9 mouse cellular contexts compared by ENCODE assay signal in the genomic region with DNA sequence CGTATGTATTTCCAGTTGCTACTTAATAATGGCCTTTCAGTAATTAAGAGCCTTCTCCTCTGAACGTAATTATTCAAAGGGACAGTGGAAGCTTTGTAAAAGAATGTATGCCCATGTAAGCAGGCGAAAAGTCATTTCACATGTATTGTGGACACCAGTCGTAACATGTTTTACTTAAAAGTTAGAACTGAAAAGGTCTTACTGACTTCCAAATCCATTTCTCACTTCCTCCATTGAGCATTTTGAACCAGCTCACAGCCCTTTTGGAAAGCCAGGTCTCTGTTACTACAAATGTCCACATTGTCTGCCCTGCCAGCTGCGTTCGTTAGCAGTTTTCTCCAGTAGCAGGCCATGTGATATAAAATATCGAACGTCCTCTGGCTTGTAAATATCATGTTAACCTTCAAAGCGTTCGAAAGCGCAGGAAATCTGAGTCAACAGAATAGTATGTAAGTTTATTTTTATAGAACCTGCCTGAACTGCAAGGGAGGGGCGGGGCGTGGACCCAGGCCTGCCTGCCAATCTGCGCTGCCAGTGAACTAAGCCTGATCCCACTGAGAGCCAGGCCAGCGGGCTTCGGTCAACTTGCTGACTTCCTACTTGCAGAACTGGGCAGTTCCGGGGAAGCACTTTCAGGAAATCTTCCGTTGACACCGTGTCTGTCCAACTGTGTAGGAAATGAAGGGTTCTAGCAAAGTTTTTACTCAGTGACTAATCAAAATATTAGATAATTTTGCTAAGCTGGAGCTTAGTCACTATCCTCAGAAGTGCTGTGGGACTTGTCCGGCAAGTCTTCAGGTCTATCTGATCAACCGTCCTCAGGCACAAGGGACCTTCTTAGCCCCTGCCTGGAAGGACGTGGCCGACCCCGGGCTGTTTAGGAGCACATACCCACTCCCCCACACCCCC. TPM values are rescaled to one million over a fixed set of nuclear protein-coding genes. Genes with fewer than 3 reads are reported as not detected.
A peak's percentile ranks its signal among the peaks of the same experiment; 100 is the strongest.
DNase-seq lines count a peak whose midpoint lies in the region; ATAC-seq lines count a peak whose summit lies in the region.
"Had no signal": no experiment of that assay in that cellular context is flagged by ENCODE, and none has a peak within 500 bp of the region (broad histone marks: within the 10 kb centered on the region; RNA-seq: fewer than 3 reads in every experiment).

No protein-coding gene starts in this region.

- H3K36me3 ChIP-seq in intestine, embryonic 14.5 days (ENCODE audit: control insufficient read depth, insufficient read depth, low read length): no peaks in the 10 kb centered on the region
- no peaks in the 10 kb centered on the region for H3K36me3 ChIP-seq in midbrain, embryonic 10.5 days
- H3K36me3 ChIP-seq: liver, embryonic 15.5 days had no signal

- H3K9me3 ChIP-seq in intestine, embryonic 14.5 days (ENCODE audit: control insufficient read depth, low read length): no peaks in the 10 kb centered on the region
- no peaks in the 10 kb centered on the region for H3K9me3 ChIP-seq in midbrain, embryonic 10.5 days (replicated peaks)
- H3K9me3 ChIP-seq: liver, embryonic 15.5 days had no signal

- no peak overlapping the region for H3K4me2 ChIP-seq in intestine, embryonic 14.5 days (ENCODE audit: low read length)
- H3K4me2 ChIP-seq: liver, embryonic 15.5 days had no signal

- no peaks in the 10 kb centered on the region for H3K4me1 ChIP-seq in brown adipose tissue, adult 24 weeks (ENCODE audit: control insufficient read depth, insufficient read depth, insufficient read length, low read length)
- peaks cover 7% of the 10 kb centered on the region; the same call in 1 of the 2 replicates for H3K4me1 ChIP-seq in intestine, embryonic 14.5 days (replicated peaks; ENCODE audit: control insufficient read depth, insufficient read depth, low read length)
- no peaks in the 10 kb centered on the region for H3K4me1 ChIP-seq in midbrain, embryonic 10.5 days

- intact Hi-C loops in left cerebral cortex, postnatal 25 days (cut with DNase I): no loop called here

- H3K9ac ChIP-seq in intestine, embryonic 14.5 days (ENCODE audit: low read length): no peak overlapping the region
- H3K9ac ChIP-seq: liver, embryonic 15.5 days had no signal

- 0 out of 2 replicates have a peak overlapping the region, but pooled peaks have one; percentile 3 for H3K4me3 ChIP-seq in brown adipose tissue, adult 24 weeks (ENCODE audit: insufficient read depth, low read depth, low read length)
- H3K4me3 ChIP-seq in intestine, embryonic 14.5 days (ENCODE audit: low read depth, low read length): no peak overlapping the region
- H3K4me3 ChIP-seq in midbrain, embryonic 10.5 days: no peak overlapping the region
- H3K4me3 ChIP-seq: liver, embryonic 15.5 days had no signal

- 67% methylated on average over 24 of the region's 24 CpGs for WGBS in intestine, embryonic 14.5 days
- 87% methylated on average over 24 of the region's 24 CpGs for WGBS in midbrain, embryonic 10.5 days

- H3K27ac ChIP-seq in brown adipose tissue, adult 24 weeks (replicated peaks; ENCODE audit: low read depth, low read length): no peak overlapping the region
- H3K27ac ChIP-seq in intestine, embryonic 14.5 days (ENCODE audit: low read depth): no peak overlapping the region
- no peak overlapping the region for H3K27ac ChIP-seq in midbrain, embryonic 10.5 days (replicated peaks)
- H3K27ac ChIP-seq: liver, embryonic 15.5 days had no signal

- H3K27me3 ChIP-seq in intestine, embryonic 14.5 days (replicated peaks; ENCODE audit: control insufficient read depth, insufficient read depth, low read length): no peaks in the 10 kb centered on the region
- H3K27me3 ChIP-seq in midbrain, embryonic 10.5 days (ENCODE audit: low read depth, poor library complexity, severe bottlenecking): no peaks in the 10 kb centered on the region
- H3K27me3 ChIP-seq: liver, embryonic 15.5 days had no signal

- ATAC-seq in CD4-positive, CD25-positive, alpha-beta regulatory T cell, adult 4 months: peak; percentile 70
- ATAC-seq in intestine, embryonic 14.5 days (replicated peaks; ENCODE audit: low FRiP score, low TSS enrichment, low read depth): peak; percentile 58; the same call in 1 of the 2 replicates

- peak; percentile 57 for DNase-seq in intestine, embryonic 14.5 days (ENCODE audit: low spot score)
- DNase-seq in lung, postnatal 36 days: peak; percentile 54
- DNase-seq in right cerebral cortex, postnatal 36 days (ENCODE audit: low spot score in 2 of 2): no peak
- no peak for DNase-seq in left cerebral cortex, postnatal 25 days (ENCODE audit: low spot score in 2 of 2)
- DNase-seq in midbrain, embryonic 10.5 days (ENCODE audit: low spot score): no peak
- no peak for DNase-seq in adipocyte (ENCODE audit: low spot score)

RNA-seq across cellular contexts. Expression of gene Esr1, which starts 9.5 kb away (rescaled TPM):
- 1 to 10 TPM; 1.2 to 1.9 TPM for polyA plus RNA-seq in CD4-positive, CD25-positive, alpha-beta regulatory T cell, adult 4 months (2017; shearing (Covaris generic))
- 11.3 and 13.3 TPM in 2 replicates for polyA plus RNA-seq in brown adipose tissue, adult 24 weeks (2012; ENCODE audit: insufficient read depth, insufficient read length, missing spikeins)
- polyA plus RNA-seq in intestine, embryonic 14.5 days (2014; fragmentation: Nextera tagmentation; extraction: Ambion mirVana): 0.34 and 0.70 TPM in 2 replicates
- 1 to 10 TPM; 3.2 to 3.9 TPM for total RNA-seq in left cerebral cortex, postnatal 25 days (2021)
- 0.14 TPM in 1 of 2 replicates, not detected in the other for polyA plus RNA-seq in midbrain, embryonic 10.5 days (2016; fragmentation: Nextera tagmentation; extraction: Ambion mirVana)

Comparison
In these comparisons a context has a peak if more than half of its experiments do, and no peak if none do; other contexts are left out.
1. DNase-seq: peak in intestine, embryonic 14.5 days (single experiment) and lung, postnatal 36 days (single experiment); none in right cerebral cortex, postnatal 36 days (0 of 2), left cerebral cortex, postnatal 25 days (0 of 2), midbrain, embryonic 10.5 days (single experiment) and adipocyte (single experiment).